Mouse (Mus musculus) left cerebral cortex, postnatal 36 days (tissue): ENCODE measurements at regions not wholly inside any gene's neighbourhood (a gene's known extent, or its start where the extent isn't known, plus 50 kb on each side); places are given as distances from the start of the nearest gene placed in this dataset.

Experiments used
- DNase-seq, 2 experiments: peaks; one replicate each; pipeline ENCODE4 v3.0.0; 2021 to 2022; ENCODE audit warnings: low spot score in 2 of 2, mixed read lengths in 1 of 2
- intact Hi-C: fragments of 180-260 bp; cut with DNase I; formaldehyde crosslinking; loops from one replicate; pipeline ENCODE4 v1.15.1; 2025

DNA sequence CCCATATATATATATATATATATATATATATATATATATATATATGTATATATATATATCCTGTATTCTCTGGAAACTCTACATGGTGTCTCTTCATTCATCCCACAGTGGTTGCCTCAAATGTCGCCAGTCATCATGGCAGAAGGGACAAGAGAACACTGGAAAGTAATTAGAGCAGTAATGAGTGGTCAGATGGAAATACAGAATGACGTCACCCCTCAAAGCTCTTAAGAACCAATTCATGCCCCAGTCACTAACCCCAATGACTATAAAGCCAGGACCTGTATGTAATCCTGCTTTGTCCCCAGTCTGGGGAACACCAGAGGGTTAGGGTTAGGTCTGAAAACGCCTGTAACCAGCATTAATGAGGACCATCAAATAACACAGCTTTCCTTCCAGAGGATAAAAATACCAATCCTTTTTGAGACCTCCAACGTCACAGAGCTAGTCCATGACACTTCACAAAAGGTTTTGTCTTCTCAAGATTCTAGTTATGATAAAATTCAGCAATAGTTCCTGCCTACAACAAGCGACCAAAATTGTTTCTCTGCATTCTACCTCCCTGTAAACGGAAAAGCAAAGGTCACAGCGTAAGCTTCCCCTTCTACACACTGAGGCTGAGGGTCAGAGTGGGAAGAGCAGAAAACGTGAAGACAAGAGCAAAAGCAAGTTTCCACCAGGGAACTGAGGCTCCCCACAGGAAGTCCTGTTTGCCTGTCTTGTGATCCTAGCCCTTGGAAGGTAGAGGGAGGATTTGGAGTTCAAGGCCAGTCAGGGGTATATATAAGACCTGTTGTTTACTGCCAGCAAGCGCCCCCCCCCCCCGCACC is 99.5 kb downstream of the Tmco5 start:
- intact Hi-C loops, result loop anchor here (5.0 kb wide), 1 partner anchor 39 kb away; no protein-coding TSS in a partner anchor
- no peak for DNase-seq

DNA sequence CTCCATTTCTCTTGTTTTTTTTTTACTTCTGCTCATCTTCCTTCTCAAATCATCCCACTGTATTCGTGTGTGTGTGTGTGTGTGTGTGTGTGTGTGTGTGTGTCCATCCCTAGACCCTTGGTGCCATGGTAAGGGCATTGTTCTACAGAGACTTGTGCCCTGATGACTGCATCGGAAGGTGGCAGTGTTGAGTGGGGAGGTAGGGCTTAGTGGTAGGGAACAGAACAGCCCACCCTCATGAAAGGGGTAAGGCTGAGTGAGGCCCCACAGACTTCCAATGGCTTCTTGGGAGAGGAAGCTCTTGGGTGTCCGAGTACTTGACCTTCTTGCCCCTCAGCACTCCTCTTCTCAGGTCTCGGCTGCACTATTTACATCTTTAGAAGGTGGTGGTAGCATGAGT is 100.3 kb downstream of the Tmco5 start:
- intact Hi-C loops, result loop anchor here (5.0 kb wide), 1 partner anchor 38 kb away; no protein-coding TSS in a partner anchor
- no peak for DNase-seq

- DNase-seq, result no peak
- intact Hi-C loops, result loop anchor here (5.0 kb wide), 1 partner anchor 38 kb away; no protein-coding TSS in a partner anchor
Observed at GRCm38 (mm10) chr2:116979561-116980391, 101.3 kb downstream of the Tmco5 start.

DNA sequence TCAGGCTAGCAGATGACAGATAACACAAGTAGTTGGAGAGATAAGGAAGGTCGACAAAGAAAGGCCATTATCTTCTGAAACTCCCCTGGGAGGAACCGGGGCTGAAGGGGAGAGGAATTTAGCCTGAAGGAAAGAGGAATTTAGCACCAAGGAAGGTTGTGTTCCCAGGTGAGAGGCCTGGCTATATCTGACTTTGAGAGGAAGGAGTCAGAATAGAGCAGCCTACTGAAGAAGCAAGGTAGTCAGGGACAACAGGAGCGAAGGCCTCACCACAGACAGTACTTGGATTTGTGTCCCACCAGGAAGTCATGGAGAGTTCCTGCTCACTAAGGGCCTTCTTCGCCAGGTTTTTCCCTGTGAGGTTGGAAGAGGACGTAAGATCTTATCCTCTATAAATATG is 102.2 kb downstream of the Tmco5 start:
- no peak for DNase-seq

GRCm38 (mm10) chr2:116983351-116983750 is 104.9 kb downstream of the Tmco5 start:
- intact Hi-C loops, result no loop called here
- DNase-seq, result no peak

More for the DNA sequence above, 102.2 kb downstream of the Tmco5 start:
- intact Hi-C loops, result no loop called here

- intact Hi-C loops, result no loop called here
Observed at GRCm38 (mm10) chr2:116983821-116984351, 105.4 kb downstream of the Tmco5 start.

DNA sequence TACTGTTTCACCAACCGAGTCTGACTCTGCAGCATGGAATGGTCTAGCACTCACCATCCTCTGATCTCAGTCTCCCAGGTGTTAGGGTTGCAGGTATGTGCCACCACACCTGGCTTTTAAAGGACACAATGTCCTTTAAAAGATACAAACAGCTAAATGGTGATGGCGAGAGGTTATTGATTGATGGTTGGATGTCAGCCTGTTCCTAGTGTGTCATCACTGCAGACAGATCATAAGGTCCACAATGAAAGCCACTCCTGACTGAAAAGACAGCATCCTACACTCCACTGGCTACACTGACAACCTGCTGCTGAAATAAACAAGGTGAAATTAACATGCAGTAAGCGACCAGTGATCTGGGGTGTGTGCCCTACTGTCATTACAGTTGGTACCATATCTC is 106.1 kb downstream of the Tmco5 start:
- intact Hi-C loops, result no loop called here
- no peak for DNase-seq

More at GRCm38 (mm10) chr2:116983821-116984351, 105.4 kb downstream of the Tmco5 start:
- DNase-seq, result no peak

DNA sequence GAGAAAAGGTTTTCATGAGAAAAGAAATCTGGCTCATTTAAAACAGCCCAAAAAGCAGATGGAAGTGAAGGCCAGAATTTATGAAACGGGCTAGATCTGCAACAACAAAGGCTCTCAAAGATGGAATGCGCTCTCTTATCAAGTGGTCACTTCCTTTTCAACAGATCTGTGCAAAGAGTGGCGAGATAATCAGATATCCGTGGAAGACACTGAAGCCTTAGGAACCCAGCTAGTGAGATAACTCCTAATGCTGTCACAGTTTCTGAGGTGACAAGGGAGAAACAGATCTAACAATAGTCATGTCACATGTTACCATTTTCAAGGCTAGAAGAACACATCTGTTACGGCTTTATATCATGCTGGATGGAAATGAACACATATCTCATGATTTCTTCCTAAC is 107.1 kb downstream of the Tmco5 start:
- intact Hi-C loops, result no loop called here
- no peak for DNase-seq

DNA sequence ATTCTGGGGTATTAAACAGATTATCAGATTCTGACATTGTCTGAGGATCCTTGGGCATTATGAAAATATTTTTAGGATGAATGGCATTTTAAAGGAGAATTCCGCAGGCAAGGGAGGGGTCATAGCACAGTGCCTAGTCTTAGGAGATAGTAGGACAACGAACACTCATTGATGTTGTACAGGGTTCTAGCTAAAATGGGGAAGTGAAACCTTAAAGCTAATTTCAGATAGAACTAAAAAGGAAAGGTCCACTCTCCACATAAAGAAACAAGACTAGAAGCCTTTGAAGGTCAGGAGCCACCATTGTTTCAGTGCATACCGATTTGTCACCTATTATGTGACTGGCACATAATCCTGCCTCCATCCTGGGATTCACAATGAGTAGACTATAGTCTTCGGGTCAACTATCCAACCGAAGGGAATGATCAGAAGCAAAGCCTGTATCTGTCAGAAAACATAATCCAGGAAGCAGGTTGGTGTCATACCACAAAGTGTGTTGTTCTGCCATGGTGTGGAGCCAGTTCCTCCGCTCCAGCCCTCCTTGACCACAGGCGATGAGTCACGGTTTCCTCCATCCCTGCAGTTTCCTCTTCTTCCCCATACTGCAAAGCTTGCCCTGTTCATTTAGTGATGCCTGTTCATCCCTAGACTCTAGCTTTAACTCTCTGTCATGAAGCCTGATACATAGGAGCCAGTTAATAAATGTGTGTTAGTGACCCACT is 110.6 kb downstream of the Tmco5 start:
- DNase-seq, result no peak
- intact Hi-C loops, result no loop called here

- no peak for DNase-seq
Observed at GRCm38 (mm10) chr2:116990106-116990505, 111.6 kb downstream of the Tmco5 start.

GRCm38 (mm10) chr2:116991561-116992042 is 113.1 kb downstream of the Tmco5 start:
- intact Hi-C loops, result no loop called here
- no peak for DNase-seq

More at GRCm38 (mm10) chr2:116990106-116990505, 111.6 kb downstream of the Tmco5 start:
- intact Hi-C loops, result no loop called here

DNA sequence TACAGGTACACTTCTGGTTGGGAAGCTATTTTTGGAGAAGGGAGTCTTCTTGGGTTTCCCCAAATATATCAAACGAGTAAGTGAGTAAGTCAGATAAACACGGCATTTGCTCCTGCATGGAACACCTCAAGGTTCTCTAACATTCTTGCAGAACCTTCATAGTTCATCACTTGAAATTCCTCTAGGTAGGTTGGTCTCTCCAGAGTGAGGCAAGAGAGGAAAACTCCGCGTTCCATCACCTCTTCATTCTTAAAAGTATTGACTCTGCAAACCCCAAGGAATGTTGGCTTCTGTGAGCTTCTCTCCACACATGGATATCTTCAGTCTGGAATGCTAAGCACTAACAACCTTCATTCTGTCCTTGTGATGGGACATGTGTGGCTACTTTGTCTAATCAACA is 115.2 kb downstream of the Tmco5 start:
- DNase-seq, result no peak
- intact Hi-C loops, result no loop called here

DNA sequence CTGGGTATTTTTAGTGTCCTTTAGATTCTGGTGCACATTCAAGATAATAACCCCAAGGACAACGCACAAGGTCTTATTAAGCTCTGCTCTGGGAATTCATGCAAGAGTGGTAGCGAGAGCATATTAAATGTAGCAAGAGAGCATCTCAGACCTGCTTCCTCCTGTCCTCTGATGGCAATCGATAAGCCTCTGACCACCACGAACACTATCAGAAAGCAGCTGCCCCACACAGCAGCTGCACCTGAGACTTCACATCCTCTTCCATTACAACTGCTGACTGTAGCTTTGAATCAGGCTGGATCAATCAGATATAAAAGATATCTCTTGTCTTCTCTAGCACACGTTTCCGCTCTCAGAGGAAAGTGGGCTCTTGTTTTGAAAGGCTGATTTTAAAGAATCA is 117.8 kb downstream of the Tmco5 start:
- intact Hi-C loops, result no loop called here
- no peak for DNase-seq

GRCm38 (mm10) chr2:116998822-116999221 is 120.3 kb downstream of the Tmco5 start:
- intact Hi-C loops, result no loop called here
- no peak for DNase-seq

GRCm38 (mm10) chr2:116999592-116999991 is 121.1 kb downstream of the Tmco5 start:
- no peak for DNase-seq
- intact Hi-C loops, result no loop called here

DNA sequence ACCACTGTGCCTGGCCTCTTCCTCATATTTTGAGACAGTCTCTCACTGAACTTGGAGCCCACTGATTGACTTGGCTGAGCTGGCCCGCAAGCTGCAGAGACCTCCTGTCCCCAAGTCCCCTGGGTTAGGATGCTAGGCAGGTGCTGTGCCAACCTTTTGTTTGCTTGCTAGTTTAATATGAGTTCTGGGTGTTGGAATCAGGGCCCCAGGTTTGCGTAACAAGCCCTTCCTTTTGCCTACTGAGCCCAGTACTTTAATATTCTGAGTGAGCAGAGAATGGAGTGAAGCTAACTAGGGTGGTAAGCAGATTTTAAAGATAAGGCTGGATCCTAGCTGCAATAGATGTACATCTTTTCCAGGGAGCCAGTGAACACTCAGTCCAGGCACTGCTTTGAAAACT is 117.2 kb upstream of the Spred1 start:
- intact Hi-C loops, result no loop called here
- no peak for DNase-seq

DNA sequence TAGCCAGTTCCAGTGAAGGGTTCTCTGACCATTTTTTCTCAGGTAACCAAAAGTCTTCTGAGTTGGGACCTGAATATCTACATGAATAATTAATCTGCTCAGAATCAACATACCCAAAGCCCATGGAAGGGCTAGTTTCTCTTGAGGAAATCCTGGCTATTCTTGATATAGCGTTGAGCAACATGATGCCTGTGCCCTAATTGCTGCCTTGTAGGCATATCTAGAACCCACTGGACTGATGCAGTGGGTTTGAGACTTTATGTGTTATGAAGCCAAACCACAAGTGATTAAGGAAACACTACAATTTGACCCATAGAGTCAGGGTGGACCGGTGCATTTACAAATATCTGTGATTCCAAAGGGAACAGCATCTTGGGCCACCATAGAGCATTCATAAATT is 114.3 kb upstream of the Spred1 start:
- DNase-seq, result no peak
- intact Hi-C loops, result no loop called here

GRCm38 (mm10) chr2:117008922-117009321 is 112.3 kb upstream of the Spred1 start:
- DNase-seq, result no peak
- intact Hi-C loops, result no loop called here

- intact Hi-C loops, result no loop called here
- DNase-seq, result peak; percentile 22 to 34
Observed at GRCm38 (mm10) chr2:117010001-117010400, 111.2 kb upstream of the Spred1 start.

- no peak for DNase-seq
- intact Hi-C loops, result no loop called here
Observed at GRCm38 (mm10) chr2:117010942-117011341, 110.2 kb upstream of the Spred1 start.
